Mouse (Mus musculus) lung, adult 2 months (tissue): ENCODE measurements around the gene Prkag3. TPM values are rescaled to one million over a fixed set of nuclear protein-coding genes. Genes with fewer than 3 reads are reported as not detected.

Experiments used
- DNase-seq: peaks from one replicate; pipeline ENCODE4 v3.0.0; 2022
- H3K4me1 ChIP-seq: fragments of 200-500 bp; 2 replicates; pipeline ENCODE4 v1.6.1; 2011; ENCODE audit warnings: low read length; ENCODE audit not compliant: control insufficient read depth, insufficient read depth
- H3K4me3 ChIP-seq: fragments of 200-500 bp; replicated peaks from 2 replicates; pipeline ENCODE3; 2011; ENCODE audit warnings: low read depth, mild to moderate bottlenecking, control low read depth, low read length; ENCODE audit errors: extremely low read depth
- CTCF ChIP-seq: fragments of 200-500 bp; IDR thresholded peaks from 2 replicates; pipeline ENCODE4 v1.5.1; 2011; ENCODE audit warnings: mild to moderate bottlenecking, low read length, control low read depth; ENCODE audit not compliant: insufficient read depth
- POLR2A ChIP-seq: fragments of 200-500 bp; IDR thresholded peaks from 2 replicates; pipeline ENCODE4 v1.6.1; 2011; ENCODE audit warnings: low read depth, mild to moderate bottlenecking, control low read depth, low read length, borderline replicate concordance; ENCODE audit errors: extremely low read depth
- WGBS: fragments of 180-500 bp; shearing (Covaris S2); methylation state at CpG from one replicate; pipeline ENCODE4 v1.1.7; 2018; 5-methylcytosine and 5-hydroxymethylcytosine counted together
- polyA plus RNA-seq: library from polyadenylated mRNA; depleted of rRNA; stranded (reverse); fragments of >200 nt; gene quantifications from 2 replicates; pipeline ENCODE4 v1.2.3, GENCODE M21; 2012

Gene Prkag3
- polyA plus RNA-seq, 1 experiment = 11.4 TPM

GRCm38 (mm10) chr1:74771467-74771844 is 22.4 kb upstream of the Prkag3 start:
- Histone ChIP-seq H3K4me1 (peaks cover 15% of the 10 kb centered on the region; the same call in 1 of the 2 replicates), H3K4me3 (no peak overlapping the region)
- no peak for DNase-seq
- WGBS = 1% methylated on average over 25 of the region's 26 CpGs
- TF ChIP-seq POLR2A (no peak), CTCF (no peak)

- Histone ChIP-seq H3K4me1 (peaks cover 15% of the 10 kb centered on the region; the same call in 1 of the 2 replicates), H3K4me3 (no peak overlapping the region)
- 6% methylated on average over 35 of the region's 35 CpGs for WGBS
- TF ChIP-seq POLR2A (no peak), CTCF (no peak)
- DNase-seq = no peak
Measured at GRCm38 (mm10) chr1:74770727-74771466, 21.9 kb upstream of the Prkag3 start.

- WGBS = 2% methylated on average over 6 of the region's 6 CpGs
- TF ChIP-seq CTCF (peak; percentile 53), POLR2A (no peak)
- Histone ChIP-seq H3K4me3 (no peak overlapping the region), H3K4me1 (no peaks in the 10 kb centered on the region)
- peak; percentile 45 for DNase-seq
Measured at GRCm38 (mm10) chr1:74763081-74763480, 14.1 kb upstream of the Prkag3 start.

- DNase-seq = no peak
- 22% methylated on average over 4 of the region's 4 CpGs for WGBS
Measured at GRCm38 (mm10) chr1:74759773-74760172, 10.8 kb upstream of the Prkag3 start.

GRCm38 (mm10) chr1:74754175-74754785 is 5.3 kb upstream of the Prkag3 start:
- no peak overlapping the region for H3K4me3 ChIP-seq
- TF ChIP-seq POLR2A = no peak
- TF ChIP-seq CTCF = no peak
- WGBS = 59% methylated on average over 5 of the region's 5 CpGs
- DNase-seq = no peak
- no peaks in the 10 kb centered on the region; the same call in 1 of the 2 replicates for H3K4me1 ChIP-seq

More at GRCm38 (mm10) chr1:74759773-74760172, 10.8 kb upstream of the Prkag3 start:
- Histone ChIP-seq H3K4me3 (no peak overlapping the region), H3K4me1 (no peaks in the 10 kb centered on the region)
- TF ChIP-seq POLR2A (no peak), CTCF (0 out of 2 replicates have a peak, but pooled peaks have one; percentile 39)

- no peak overlapping the region for H3K4me3 ChIP-seq
- no peaks in the 10 kb centered on the region; the same call in 1 of the 2 replicates for H3K4me1 ChIP-seq
- 78% methylated on average over 8 of the region's 8 CpGs for WGBS
- TF ChIP-seq POLR2A (no peak), CTCF (no peak)
- no peak for DNase-seq
Measured at GRCm38 (mm10) chr1:74753266-74753974, 4.4 kb upstream of the Prkag3 start.

GRCm38 (mm10) chr1:74752833-74753232 is 3.8 kb upstream of the Prkag3 start:
- Histone ChIP-seq H3K4me1 (no peaks in the 10 kb centered on the region; the same call in 1 of the 2 replicates), H3K4me3 (no peak overlapping the region)
- no peak for DNase-seq
- 95% methylated on average over 3 of the region's 3 CpGs for WGBS
- TF ChIP-seq CTCF = no peak
- TF ChIP-seq POLR2A = no peak

GRCm38 (mm10) chr1:74752150-74752549 is 3.1 kb upstream of the Prkag3 start:
- Histone ChIP-seq H3K4me1 (no peaks in the 10 kb centered on the region; the same call in 1 of the 2 replicates), H3K4me3 (no peak overlapping the region)
- DNase-seq = no peak
- 75% methylated on average over 8 of the region's 8 CpGs for WGBS
- TF ChIP-seq POLR2A (no peak), CTCF (no peak)

- no peak for DNase-seq
- Histone ChIP-seq H3K4me1 (no peaks in the 10 kb centered on the region; the same call in 1 of the 2 replicates), H3K4me3 (no peak overlapping the region)
- TF ChIP-seq CTCF (no peak), POLR2A (no peak)
- 66% methylated on average over 4 of the region's 4 CpGs for WGBS
Measured at GRCm38 (mm10) chr1:74750683-74751082, 1.7 kb upstream of the Prkag3 start.
